Mouse (Mus musculus) ES-Bruce4 (cell line): Measurements from ENCODE around the gene Oaf.

Experiments used
- CTCF ChIP-seq: IDR thresholded peaks from one replicate; pipeline ENCODE4 v1.8.1; 2011; ENCODE audit warnings: low read depth, low read length
- EP300 ChIP-seq: IDR thresholded peaks from 2 replicates; pipeline ENCODE4 v1.6.1; 2011; ENCODE audit warnings: low read depth, low read length; ENCODE audit not compliant: insufficient read depth
- POLR2A ChIP-seq: IDR thresholded peaks from one replicate; pipeline ENCODE4 v1.8.1; 2011; ENCODE audit warnings: low read length; ENCODE audit not compliant: insufficient read depth

- TF ChIP-seq EP300 (no peak), CTCF (no peak), POLR2A (no peak)
These were observed 45.7 kb downstream of the Oaf start for GRCm38 (mm10) chr9:43194001-43194400.
